Mouse (Mus musculus) embryonic stem cell, embryonic (primary cell): ENCODE measurements around the gene Fam50b.

ENCODE experiments used
- CTCF ChIA-PET, 4 experiments: fragments of 300-600 bp in 2 of 4; fragments of 350-600 bp in 2 of 4; sonication (Branson Sonifier 250); formaldehyde crosslinking; loops; one replicate each; lab custom pipeline; 2022; ENCODE audit warnings: inconsistent platforms in 2 of 4; lab: Charles Lee
- POLR2A ChIA-PET, 4 experiments: fragments of 300-600 bp in 2 of 4; fragments of 350-600 bp in 2 of 4; sonication (Branson Sonifier 250); formaldehyde crosslinking; loops; one replicate each; lab custom pipeline; 2022; ENCODE audit warnings: antibody characterized with exemption in 4 of 4, inconsistent platforms in 1 of 4; lab: Charles Lee

The Fam50b gene

GRCm38 (mm10) chr13:34734686-34735085, at the start of gene Fam50b:
Gene Fam50b, plus strand, starts transcription at chr13:34734850.
- ChIA-PET CTCF (interaction anchor here in 1 of 4 experiments (1.6 kb wide), 1 partner anchor 59 kb away, joined by 5 read pairs; no protein-coding TSS in a partner anchor), POLR2A (no interaction called here)

GRCm38 (mm10) chr13:34685008-34685765, 49.5 kb upstream of the Fam50b start:
- ChIA-PET POLR2A (interaction anchor here in 1 of 4 experiments (1.5 kb wide), 1 partner anchor 189 kb away, joined by 3 read pairs; no protein-coding TSS in a partner anchor), CTCF (no interaction called here)

GRCm38 (mm10) chr13:34691049-34691448, 43.6 kb upstream of the Fam50b start:
- ChIA-PET CTCF (no interaction called here), POLR2A (no interaction called here)

- POLR2A ChIA-PET = no interaction called here
- CTCF ChIA-PET = no interaction called here
Measured at GRCm38 (mm10) chr13:34693111-34693510, 41.5 kb upstream of the Fam50b start.

GRCm38 (mm10) chr13:34696734-34697332, 37.8 kb upstream of the Fam50b start:
- CTCF ChIA-PET = no interaction called here
- POLR2A ChIA-PET = no interaction called here

GRCm38 (mm10) chr13:34700091-34700490, 34.6 kb upstream of the Fam50b start:
- POLR2A ChIA-PET = interaction anchor here in 1 of 4 experiments (0.5 kb wide), 1 partner anchor 1178 kb away, joined by 4 read pairs; no protein-coding TSS in a partner anchor
- CTCF ChIA-PET = interaction anchor here in 1 of 4 experiments (0.6 kb wide), 1 partner anchor 45 kb away, joined by 8 read pairs; no protein-coding TSS in a partner anchor

- POLR2A ChIA-PET = no interaction called here
- CTCF ChIA-PET = no interaction called here
Measured at GRCm38 (mm10) chr13:34700630-34701029, 34.0 kb upstream of the Fam50b start.

GRCm38 (mm10) chr13:34703301-34703700, 31.3 kb upstream of the Fam50b start:
- POLR2A ChIA-PET = no interaction called here
- CTCF ChIA-PET = no interaction called here

GRCm38 (mm10) chr13:34703795-34704194, 30.9 kb upstream of the Fam50b start:
- POLR2A ChIA-PET = no interaction called here
- CTCF ChIA-PET = no interaction called here

- ChIA-PET POLR2A (interaction anchor here in 1 of 4 experiments (0.6 kb wide), 1 partner anchor 412 kb away, joined by 3 read pairs; no protein-coding TSS in a partner anchor), CTCF (no interaction called here)
Measured at GRCm38 (mm10) chr13:34704835-34705234, 29.8 kb upstream of the Fam50b start.

GRCm38 (mm10) chr13:34708955-34709354, 25.7 kb upstream of the Fam50b start:
- ChIA-PET POLR2A (no interaction called here), CTCF (interaction anchor here in 1 of 4 experiments (0.6 kb wide), 1 partner anchor 25 kb away, joined by 9 read pairs; no protein-coding TSS in a partner anchor)

GRCm38 (mm10) chr13:34709566-34709965, 25.1 kb upstream of the Fam50b start:
- ChIA-PET CTCF (interaction anchor here in 1 of 4 experiments (0.6 kb wide), 1 partner anchor 26 kb away, joined by 9 read pairs; no protein-coding TSS in a partner anchor), POLR2A (no interaction called here)

- ChIA-PET CTCF (no interaction called here), POLR2A (no interaction called here)
Measured at GRCm38 (mm10) chr13:34711410-34711809, 23.2 kb upstream of the Fam50b start.

- ChIA-PET CTCF (no interaction called here), POLR2A (interaction anchor here in 1 of 4 experiments (0.6 kb wide), 1 partner anchor 535 kb away, joined by 5 read pairs; no protein-coding TSS in a partner anchor)
Measured at GRCm38 (mm10) chr13:34712881-34713280, 21.8 kb upstream of the Fam50b start.

- ChIA-PET CTCF (no interaction called here), POLR2A (no interaction called here)
Measured at GRCm38 (mm10) chr13:34715437-34715838, 19.2 kb upstream of the Fam50b start.

- CTCF ChIA-PET = interaction anchor here in 1 of 4 experiments (0.6 kb wide), 1 partner anchor 17 kb away, joined by 7 read pairs; no protein-coding TSS in a partner anchor
- POLR2A ChIA-PET = interaction anchor here in 1 of 4 experiments (0.9 kb wide), 1 partner anchor 11 kb away, joined by 3 read pairs; no protein-coding TSS in a partner anchor
Measured at GRCm38 (mm10) chr13:34724831-34725592, 9.6 kb upstream of the Fam50b start.

GRCm38 (mm10) chr13:34725800-34726476, 8.7 kb upstream of the Fam50b start:
- CTCF ChIA-PET = no interaction called here
- POLR2A ChIA-PET = interaction anchor here in 2 of 4 experiments (1.0 to 1.1 kb wide), 2 partner anchors 8 to 148 kb away, joined by 3 to 4 read pairs; no protein-coding TSS in a partner anchor

- ChIA-PET CTCF (interaction anchor here in 1 of 4 experiments (0.9 kb wide), 1 partner anchor 15 kb away, joined by 3 read pairs; no protein-coding TSS in a partner anchor), POLR2A (interaction anchor here in 2 of 4 experiments (1.0 to 1.1 kb wide), 2 partner anchors 9 to 148 kb away, joined by 3 to 4 read pairs; no protein-coding TSS in a partner anchor)
Measured at GRCm38 (mm10) chr13:34726477-34726805, 8.2 kb upstream of the Fam50b start.
